Mouse (Mus musculus) embryonic stem cell, embryonic (primary cell): ENCODE measurements around the gene Chdh.

Source experiments
- CTCF ChIA-PET, 4 experiments: fragments of 300-600 bp in 2 of 4; fragments of 350-600 bp in 2 of 4; sonication (Branson Sonifier 250); formaldehyde crosslinking; loops; one replicate each; lab custom pipeline; 2022; ENCODE audit warnings: inconsistent platforms in 2 of 4; lab: Charles Lee
- POLR2A ChIA-PET, 4 experiments: fragments of 300-600 bp in 2 of 4; fragments of 350-600 bp in 2 of 4; sonication (Branson Sonifier 250); formaldehyde crosslinking; loops; one replicate each; lab custom pipeline; 2022; ENCODE audit warnings: antibody characterized with exemption in 4 of 4, inconsistent platforms in 1 of 4; lab: Charles Lee

The Chdh gene

GRCm38 (mm10) chr14:29997345-29997744 is 11.5 kb upstream of the Chdh start:
- CTCF ChIA-PET: interaction anchor here in 2 of 4 experiments (1.1 to 1.2 kb wide), 2 partner anchors 16 to 17 kb away, joined by 3 read pairs; no protein-coding TSS in a partner anchor
- POLR2A ChIA-PET: interaction anchor here in 2 of 4 experiments (0.6 to 2.3 kb wide), 9 partner anchors 8 to 532 kb away, joined by 3 to 8 read pairs (median 4); partner anchors contain the start of gene Selenok (in 2 of the 2)

- ChIA-PET CTCF (no interaction called here), POLR2A (interaction anchor here in 3 of 4 experiments (0.6 to 2.3 kb wide), 9 partner anchors 8 to 599 kb away, joined by 3 to 8 read pairs (median 3); partner anchors contain the start of genes Chdh (in 2 of the 3) and Il17rb (in 2 of the 3))
Measured at GRCm38 (mm10) chr14:29998747-29999474, 9.9 kb upstream of the Chdh start.

DNA sequence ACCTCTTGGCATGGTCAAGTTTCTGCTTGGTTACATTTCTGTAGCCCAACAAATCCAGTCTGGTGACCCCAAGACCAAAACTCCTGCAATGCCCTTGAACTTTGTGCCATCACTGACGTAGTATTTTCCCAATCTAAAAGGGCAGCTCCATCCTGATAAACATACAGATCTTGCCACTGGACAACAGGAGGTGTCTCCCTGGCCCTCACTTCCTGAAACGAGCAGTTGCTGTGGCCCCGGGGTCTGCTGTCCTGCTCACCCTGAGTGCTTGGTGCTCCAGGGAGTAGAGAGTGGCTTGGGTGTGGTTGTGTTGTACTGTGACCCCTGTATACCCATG is 9.4 kb upstream of the Chdh start:
- POLR2A ChIA-PET: interaction anchor here in 3 of 4 experiments (0.6 to 1.9 kb wide), 6 partner anchors 9 to 599 kb away, joined by 3 to 6 read pairs (median 3); partner anchors contain the start of genes Chdh (in 2 of the 3) and Il17rb (in 2 of the 3)
- CTCF ChIA-PET: no interaction called here

- CTCF ChIA-PET: interaction anchor here in 2 of 4 experiments (0.5 to 0.9 kb wide), 3 partner anchors 30 to 550 kb away, joined by 3 to 15 read pairs (median 3); no protein-coding TSS in a partner anchor
- POLR2A ChIA-PET: interaction anchor here in 2 of 4 experiments (1.1 to 2.5 kb wide), 3 partner anchors 11 to 31 kb away, joined by 3 to 7 read pairs (median 6); partner anchors contain the start of gene Actr8 (in 1 of the 2)
Measured at GRCm38 (mm10) chr14:30009864-30010560, 1.2 kb downstream of the Chdh start.

GRCm38 (mm10) chr14:30011886-30012560 is 3.2 kb downstream of the Chdh start:
- CTCF ChIA-PET: no interaction called here
- POLR2A ChIA-PET: interaction anchor here in 2 of 4 experiments (0.7 to 2.6 kb wide), 3 partner anchors 9 to 14 kb away, joined by 3 to 8 read pairs (median 3); no protein-coding TSS in a partner anchor

- ChIA-PET POLR2A (interaction anchor here in 1 of 4 experiments (0.7 kb wide), 1 partner anchor 953 kb away, joined by 3 read pairs; no protein-coding TSS in a partner anchor), CTCF (interaction anchor here in 1 of 4 experiments (1.1 kb wide), 1 partner anchor 11 kb away, joined by 3 read pairs; no protein-coding TSS in a partner anchor)
Measured at GRCm38 (mm10) chr14:30014487-30014886, 5.7 kb downstream of the Chdh start.

DNA sequence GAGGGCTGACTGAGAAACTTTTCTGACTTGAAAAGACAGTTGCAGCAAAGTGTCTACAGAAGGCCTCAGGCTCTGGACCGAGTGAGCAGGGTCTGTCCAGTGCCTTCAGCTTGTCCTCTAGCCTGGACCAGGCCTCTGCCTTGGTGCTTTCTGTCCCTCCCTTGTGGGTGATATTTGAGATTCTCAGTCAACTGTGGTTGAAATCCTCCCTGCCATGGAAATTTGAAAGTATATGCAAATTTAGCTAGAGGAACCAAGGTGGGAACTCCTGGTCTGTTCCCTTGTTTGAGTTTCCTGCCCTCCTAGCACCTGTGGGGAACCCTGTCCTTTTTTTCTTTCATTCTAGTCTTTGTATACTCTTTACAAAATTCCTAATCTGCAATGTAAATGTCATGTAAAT is 6.2 kb downstream of the Chdh start:
- POLR2A ChIA-PET: interaction anchor here in 1 of 4 experiments (0.7 kb wide), 1 partner anchor 364 kb away, joined by 3 read pairs; no protein-coding TSS in a partner anchor
- CTCF ChIA-PET: interaction anchor here in 1 of 4 experiments (1.1 kb wide), 1 partner anchor 11 kb away, joined by 3 read pairs; no protein-coding TSS in a partner anchor

DNA sequence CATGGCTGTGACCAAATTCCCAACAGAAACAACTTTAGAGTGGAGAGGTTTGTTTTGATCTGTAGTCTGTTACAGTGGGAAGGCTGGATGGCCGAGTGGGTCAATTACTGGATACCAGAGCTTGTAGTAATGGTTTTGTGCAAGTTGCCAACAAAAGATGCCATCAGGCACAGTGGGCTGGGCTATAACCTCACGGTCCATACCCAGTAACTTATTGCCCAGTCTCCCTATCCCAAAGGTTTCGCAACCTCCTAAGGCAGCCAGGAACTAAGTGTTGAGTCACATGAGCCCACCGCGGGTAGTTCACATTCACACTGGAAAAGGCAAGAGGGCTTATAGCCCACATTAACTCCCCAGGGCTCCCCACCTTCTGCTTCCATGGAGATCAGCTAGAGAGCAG is 7.8 kb downstream of the Chdh start:
- ChIA-PET POLR2A (no interaction called here), CTCF (no interaction called here)

DNA sequence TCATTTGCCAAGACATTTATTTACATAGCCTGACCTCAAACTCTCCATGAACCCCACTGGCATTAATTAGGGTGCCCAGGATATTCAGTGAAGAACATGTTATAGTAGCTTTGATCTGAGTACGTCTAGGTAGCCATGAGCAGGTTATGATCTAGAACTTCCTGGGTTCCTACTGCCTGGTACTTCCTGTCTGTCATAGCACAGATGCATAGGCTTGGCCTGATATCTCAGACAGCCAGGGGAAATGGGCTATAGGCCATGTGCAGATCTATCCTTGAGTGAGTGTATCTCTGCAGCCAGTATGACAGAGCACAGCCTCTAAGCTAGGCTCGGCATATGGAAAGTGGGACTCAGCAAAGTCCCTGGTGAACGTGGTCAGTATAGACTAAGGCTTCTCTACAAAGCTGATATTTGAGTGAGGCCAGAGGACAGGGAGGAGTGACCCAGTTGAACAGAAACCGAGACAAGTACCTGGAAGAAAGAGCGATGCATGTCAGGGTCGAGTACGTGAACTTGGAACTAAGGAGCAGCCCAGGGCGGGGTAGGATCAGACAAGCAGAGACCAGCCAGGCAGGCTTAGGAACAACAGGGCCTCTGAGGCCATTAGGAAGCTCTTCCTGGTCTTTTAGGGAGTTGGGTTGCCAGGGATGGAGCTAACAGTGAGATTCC is 9.1 kb downstream of the Chdh start:
- CTCF ChIA-PET: no interaction called here
- POLR2A ChIA-PET: interaction anchor here in 1 of 4 experiments (1.3 kb wide), 1 partner anchor 22 kb away, joined by 5 read pairs; no protein-coding TSS in a partner anchor

- ChIA-PET POLR2A (interaction anchor here in 1 of 4 experiments (0.8 to 1.3 kb wide), 2 partner anchors 11 to 23 kb away, joined by 3 to 5 read pairs; no protein-coding TSS in a partner anchor), CTCF (no interaction called here)
Measured at GRCm38 (mm10) chr14:30018463-30018801, 9.6 kb downstream of the Chdh start.

GRCm38 (mm10) chr14:30018846-30019245 is 10.0 kb downstream of the Chdh start:
- CTCF ChIA-PET: no interaction called here
- POLR2A ChIA-PET: interaction anchor here in 1 of 4 experiments (0.8 to 1.3 kb wide), 2 partner anchors 11 to 23 kb away, joined by 3 to 5 read pairs; no protein-coding TSS in a partner anchor

DNA sequence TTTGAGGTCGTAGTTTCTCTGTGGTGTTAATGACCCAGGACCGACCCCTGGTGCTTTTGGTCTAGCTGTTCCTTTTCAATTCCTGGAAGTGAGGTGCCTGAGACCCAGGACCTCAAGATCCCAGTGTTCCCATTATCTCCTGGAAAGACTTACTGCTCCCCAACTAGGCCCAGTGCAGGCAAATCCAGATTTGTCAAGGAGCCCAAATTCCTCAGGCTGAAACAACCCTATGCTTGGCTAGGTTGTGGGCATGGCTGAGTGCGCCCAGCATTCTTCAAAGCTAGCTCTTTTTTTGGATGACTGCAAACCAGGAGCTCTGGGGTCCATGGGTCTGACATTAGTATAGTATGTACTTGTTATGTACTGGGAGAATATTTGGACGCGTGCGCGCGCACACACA is 10.6 kb downstream of the Chdh start:
- CTCF ChIA-PET: no interaction called here
- POLR2A ChIA-PET: interaction anchor here in 1 of 4 experiments (0.8 kb wide), 1 partner anchor 12 kb away, joined by 3 read pairs; no protein-coding TSS in a partner anchor

- ChIA-PET CTCF (interaction anchor here in 1 of 4 experiments (0.7 kb wide), 1 partner anchor 84 kb away, joined by 3 read pairs; no protein-coding TSS in a partner anchor), POLR2A (interaction anchor here in 2 of 4 experiments (0.7 to 1.5 kb wide), 2 partner anchors 10 to 12 kb away, joined by 3 read pairs; no protein-coding TSS in a partner anchor)
Measured at GRCm38 (mm10) chr14:30019792-30020575, 11.2 kb downstream of the Chdh start.

DNA sequence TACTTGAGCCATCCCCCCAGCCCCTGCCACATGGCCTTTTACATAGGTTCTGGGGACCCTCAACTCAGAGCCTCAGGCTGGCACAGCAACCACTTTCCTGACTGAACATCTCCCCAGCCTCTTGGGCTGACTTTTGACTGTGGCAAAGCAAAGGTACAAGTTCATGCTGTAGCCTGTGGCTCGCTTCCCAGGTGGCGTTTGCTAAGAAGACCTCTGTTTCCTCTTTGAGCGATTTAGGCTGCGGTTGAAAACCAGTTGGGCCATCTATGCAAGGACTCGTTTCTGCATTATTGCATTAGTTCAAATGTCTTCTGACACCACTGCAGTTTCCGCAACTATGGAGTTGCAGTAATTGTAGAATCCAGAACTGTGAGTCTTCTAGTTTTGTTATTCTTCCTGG is 13.6 kb downstream of the Chdh start:
- ChIA-PET CTCF (no interaction called here), POLR2A (no interaction called here)

DNA sequence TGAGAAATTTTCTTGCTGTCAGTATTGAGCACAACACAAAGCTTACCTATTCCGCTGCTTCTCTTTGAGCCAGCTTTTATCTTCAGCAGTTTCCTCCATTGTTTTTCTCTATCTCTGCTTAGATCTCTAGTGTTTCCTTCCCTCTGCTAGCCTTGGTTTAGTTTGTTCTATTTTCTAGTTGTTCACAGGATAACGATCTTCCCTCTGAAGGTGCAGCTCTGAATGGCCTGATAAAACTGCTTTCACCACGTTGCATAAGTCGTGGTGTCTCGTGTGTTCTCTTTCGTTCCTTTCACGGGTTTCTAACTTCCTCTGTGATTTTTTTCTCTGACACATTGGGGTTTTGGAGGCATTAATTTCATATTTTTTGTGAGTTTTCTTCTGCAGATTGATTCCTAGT is 15.6 kb downstream of the Chdh start:
- ChIA-PET CTCF (interaction anchor here in 2 of 4 experiments (0.6 to 0.8 kb wide), 2 partner anchors 81 to 540 kb away, joined by 3 to 6 read pairs; no protein-coding TSS in a partner anchor), POLR2A (no interaction called here)

DNA sequence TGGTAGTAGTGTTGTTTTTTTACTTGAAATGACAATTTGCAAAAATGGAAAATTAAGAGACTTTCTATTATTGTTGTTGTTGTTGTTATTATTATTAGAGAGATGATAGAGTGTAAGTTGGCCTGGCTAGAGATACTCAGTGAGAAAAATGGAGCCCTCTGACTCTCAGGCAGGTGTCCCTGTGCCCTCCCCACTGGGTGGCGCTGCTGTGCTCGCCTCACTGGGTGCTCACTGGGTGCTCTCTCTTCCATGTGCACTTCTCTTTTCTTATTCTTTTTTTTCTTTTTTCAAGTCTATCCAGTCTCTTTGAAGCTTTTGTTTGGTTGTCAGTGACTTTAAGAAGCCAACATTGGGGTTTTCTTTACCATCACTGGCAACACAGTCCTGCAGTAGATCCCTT is 18.6 kb downstream of the Chdh start:
- POLR2A ChIA-PET: no interaction called here
- CTCF ChIA-PET: interaction anchor here in 1 of 4 experiments (0.5 kb wide), 1 partner anchor 522 kb away, joined by 3 read pairs; no protein-coding TSS in a partner anchor

DNA sequence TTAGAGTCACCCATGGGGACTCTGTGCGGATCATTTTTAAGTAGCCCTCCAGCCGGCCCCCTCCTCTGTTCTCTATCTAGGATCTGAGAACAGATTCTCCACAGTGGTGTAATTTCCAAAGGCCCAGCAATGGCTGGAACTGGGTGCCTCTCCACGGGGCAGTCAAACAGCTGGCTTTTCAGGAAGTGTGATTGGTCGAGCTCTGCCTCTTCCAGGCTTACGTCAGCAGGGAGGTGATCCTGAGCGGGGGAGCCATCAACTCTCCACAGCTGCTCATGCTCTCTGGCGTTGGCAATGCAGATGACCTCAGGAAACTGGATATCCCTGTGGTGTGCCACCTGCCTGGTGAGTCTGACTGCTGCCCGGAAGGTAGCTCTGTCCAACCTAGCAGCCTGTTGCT is 24.6 kb downstream of the Chdh start:
- ChIA-PET CTCF (interaction anchor here in 1 of 4 experiments (0.8 kb wide), 1 partner anchor 76 kb away, joined by 3 read pairs; no protein-coding TSS in a partner anchor), POLR2A (interaction anchor here in 1 of 4 experiments (0.7 kb wide), 1 partner anchor 20 kb away, joined by 4 read pairs; no protein-coding TSS in a partner anchor)
